ENCODE assay signal across 8 mouse cellular contexts in genomic region chr4:133649989-133650699, GRCm38 (mm10). TPM values are rescaled to one million over a fixed set of nuclear protein-coding genes. Genes with fewer than 3 reads are reported as not detected.
A peak's percentile ranks its signal among the peaks of the same experiment; 100 is the strongest.
DNase-seq lines count a peak whose midpoint lies in the region; ATAC-seq and TF ChIP-seq lines count a peak whose summit lies in the region.

Gene Zdhhc18, minus strand, starts transcription at chr4:133650154.

- TF ChIP-seq POLR2A in brain, embryonic 14.5 days (IDR thresholded peaks at IDR 0.05; ENCODE audit: borderline replicate concordance, extremely low read depth, insufficient read depth, insufficient read length, poor library complexity, severe bottlenecking): no peak

- WGBS in heart, embryonic 12.5 days: 34% methylated on average over 7 of the region's 7 CpGs
- 33% methylated on average over 7 of the region's 7 CpGs for WGBS in kidney, embryonic 16.5 days
- WGBS in liver, embryonic 13.5 days (ENCODE audit: insufficient replicate concordance): 27% methylated on average over 7 of the region's 7 CpGs

- H3K27ac ChIP-seq in heart, embryonic 12.5 days (ENCODE audit: poor library complexity, severe bottlenecking): no peak within 1 kb of the TSS
- H3K27ac ChIP-seq in kidney, embryonic 16.5 days (ENCODE audit: low read length): peak within 1 kb of the TSS; percentile 64
- peak within 1 kb of the TSS; percentile 5; the same call in 1 of the 2 replicates for H3K27ac ChIP-seq in liver, embryonic 13.5 days

- no peaks in the 10 kb centered on the region for H3K36me3 ChIP-seq in E14TG2a.4 (ENCODE audit: insufficient read depth, low read length)
- H3K36me3 ChIP-seq in erythroblast, embryonic 14.5 days (ENCODE audit: control insufficient read depth): no peaks in the 10 kb centered on the region
- H3K36me3 ChIP-seq in heart, embryonic 12.5 days: no peaks in the 10 kb centered on the region
- H3K36me3 ChIP-seq in kidney, embryonic 16.5 days (ENCODE audit: insufficient read depth, low read length): no peaks in the 10 kb centered on the region
- H3K36me3 ChIP-seq in liver, embryonic 13.5 days: no peaks in the 10 kb centered on the region

- peak; percentile 77 for DNase-seq in brain, embryonic 14.5 days (ENCODE audit: low read depth)
- peak; percentile 64 for DNase-seq in liver, embryonic 13.5 days
- DNase-seq in naive thymus-derived CD4-positive, alpha-beta T cell, adult 2 months (ENCODE audit: low read depth): peak; percentile 93
- peak; percentile 88 for DNase-seq in testis, postnatal 10 days (ENCODE audit: low spot score)

- TF ChIP-seq CTCF in E14TG2a.4 (conservative IDR thresholded peaks at IDR 0.05; ENCODE audit: low read length): peak; percentile 93
- peak; percentile 84 for TF ChIP-seq CTCF in brain, embryonic 14.5 days (IDR thresholded peaks at IDR 0.05; ENCODE audit: borderline replicate concordance, extremely low read depth, insufficient read depth, insufficient read length)

- peak within 1 kb of the TSS; percentile 55 for H3K4me3 ChIP-seq in E14TG2a.4 (replicated peaks; ENCODE audit: low read length)
- H3K4me3 ChIP-seq in erythroblast, embryonic 14.5 days (replicated peaks): peak within 1 kb of the TSS; percentile 41
- peak within 1 kb of the TSS; percentile 32 for H3K4me3 ChIP-seq in heart, embryonic 12.5 days
- peak within 1 kb of the TSS; percentile 31 for H3K4me3 ChIP-seq in kidney, embryonic 16.5 days (ENCODE audit: low read length)
- H3K4me3 ChIP-seq in liver, embryonic 13.5 days (replicated peaks): peak within 1 kb of the TSS; percentile 47

- no peaks in the 10 kb centered on the region for H3K9me3 ChIP-seq in E14TG2a.4 (ENCODE audit: low read length)
- peaks cover 6% of the 10 kb centered on the region for H3K9me3 ChIP-seq in erythroblast, embryonic 14.5 days (ENCODE audit: control insufficient read depth, low read length)
- H3K9me3 ChIP-seq in heart, embryonic 12.5 days (replicated peaks): peaks cover 6% of the 10 kb centered on the region
- no peaks in the 10 kb centered on the region for H3K9me3 ChIP-seq in kidney, embryonic 16.5 days (ENCODE audit: low read length)
- no peaks in the 10 kb centered on the region for H3K9me3 ChIP-seq in liver, embryonic 13.5 days (replicated peaks)

- peak within 1 kb of the TSS; percentile 59 for H3K4me2 ChIP-seq in heart, embryonic 12.5 days
- H3K4me2 ChIP-seq in kidney, embryonic 16.5 days (replicated peaks; ENCODE audit: low read depth, low read length): peak within 1 kb of the TSS; percentile 43
- peak within 1 kb of the TSS; percentile 59 for H3K4me2 ChIP-seq in liver, embryonic 13.5 days

- H3K4me1 ChIP-seq in E14TG2a.4 (replicated peaks; ENCODE audit: low read depth, low read length): peaks cover 51% of the 10 kb centered on the region
- peaks cover 3% of the 10 kb centered on the region for H3K4me1 ChIP-seq in erythroblast, embryonic 14.5 days (ENCODE audit: control insufficient read depth)
- 0 out of 2 replicates have a peak, but pooled peaks cover 7% of the 10 kb centered on the region for H3K4me1 ChIP-seq in heart, embryonic 12.5 days (replicated peaks)
- H3K4me1 ChIP-seq in kidney, embryonic 16.5 days (ENCODE audit: insufficient read depth, low read length): peaks cover 16% of the 10 kb centered on the region
- H3K4me1 ChIP-seq in liver, embryonic 13.5 days (replicated peaks): peaks cover 9% of the 10 kb centered on the region

- no peaks in the 10 kb centered on the region for H3K27me3 ChIP-seq in E14TG2a.4 (ENCODE audit: insufficient read depth, low read length)
- H3K27me3 ChIP-seq in erythroblast, embryonic 14.5 days (ENCODE audit: control insufficient read depth): no peaks in the 10 kb centered on the region
- H3K27me3 ChIP-seq in heart, embryonic 12.5 days (replicated peaks): 0 out of 2 replicates have a peak, but pooled peaks cover 6% of the 10 kb centered on the region
- H3K27me3 ChIP-seq in kidney, embryonic 16.5 days (ENCODE audit: insufficient read depth, low read length): no peaks in the 10 kb centered on the region
- H3K27me3 ChIP-seq in liver, embryonic 13.5 days: no peaks in the 10 kb centered on the region

- H3K9ac ChIP-seq in heart, embryonic 12.5 days: peak within 1 kb of the TSS; percentile 47; the same call in 1 of the 2 replicates
- H3K9ac ChIP-seq in kidney, embryonic 16.5 days (replicated peaks; ENCODE audit: low read length): peak within 1 kb of the TSS; percentile 47
- peak within 1 kb of the TSS; percentile 47; the same call in 1 of the 2 replicates for H3K9ac ChIP-seq in liver, embryonic 13.5 days

- ATAC-seq in heart, embryonic 12.5 days (ENCODE audit: insufficient number of reproducible peaks, low FRiP score): no peak
- peak; percentile 84 for ATAC-seq in kidney, embryonic 16.5 days (ENCODE audit: low FRiP score, low TSS enrichment)
- ATAC-seq in liver, embryonic 13.5 days (ENCODE audit: low read depth): peak; percentile 75

RNA-seq across cellular contexts. Expression of gene Zdhhc18, which starts in this region (rescaled TPM):
- polyA plus RNA-seq in brain, embryonic 14.5 days (2012; rRNA removed): 34.4 and 39.9 TPM in 2 replicates
- 0.25 and 0.43 TPM in 2 replicates for polyA plus RNA-seq in erythroblast, embryonic 14.5 days (2012)
- 3.5 and 3.9 TPM in 2 replicates for polyA plus RNA-seq in heart, embryonic 12.5 days (2016; fragmentation: Nextera tagmentation; extraction: Ambion mirVana)
- polyA plus RNA-seq in kidney, embryonic 16.5 days (2015; fragmentation: Nextera tagmentation; extraction: Ambion mirVana): 2.4 and 4.4 TPM in 2 replicates
- 1.0 and 1.1 TPM in 2 replicates for polyA plus RNA-seq in liver, embryonic 13.5 days (2015; fragmentation: Nextera tagmentation; extraction: Ambion mirVana)
